Mouse (Mus musculus): ENCODE results near the gene Mark3.
"Not testable (repeated sequence)": the region's sequence is repeated elsewhere in the genome, so short reads cannot be mapped to it uniquely, and the experiment has no call there.

The Mark3 gene

DNA sequence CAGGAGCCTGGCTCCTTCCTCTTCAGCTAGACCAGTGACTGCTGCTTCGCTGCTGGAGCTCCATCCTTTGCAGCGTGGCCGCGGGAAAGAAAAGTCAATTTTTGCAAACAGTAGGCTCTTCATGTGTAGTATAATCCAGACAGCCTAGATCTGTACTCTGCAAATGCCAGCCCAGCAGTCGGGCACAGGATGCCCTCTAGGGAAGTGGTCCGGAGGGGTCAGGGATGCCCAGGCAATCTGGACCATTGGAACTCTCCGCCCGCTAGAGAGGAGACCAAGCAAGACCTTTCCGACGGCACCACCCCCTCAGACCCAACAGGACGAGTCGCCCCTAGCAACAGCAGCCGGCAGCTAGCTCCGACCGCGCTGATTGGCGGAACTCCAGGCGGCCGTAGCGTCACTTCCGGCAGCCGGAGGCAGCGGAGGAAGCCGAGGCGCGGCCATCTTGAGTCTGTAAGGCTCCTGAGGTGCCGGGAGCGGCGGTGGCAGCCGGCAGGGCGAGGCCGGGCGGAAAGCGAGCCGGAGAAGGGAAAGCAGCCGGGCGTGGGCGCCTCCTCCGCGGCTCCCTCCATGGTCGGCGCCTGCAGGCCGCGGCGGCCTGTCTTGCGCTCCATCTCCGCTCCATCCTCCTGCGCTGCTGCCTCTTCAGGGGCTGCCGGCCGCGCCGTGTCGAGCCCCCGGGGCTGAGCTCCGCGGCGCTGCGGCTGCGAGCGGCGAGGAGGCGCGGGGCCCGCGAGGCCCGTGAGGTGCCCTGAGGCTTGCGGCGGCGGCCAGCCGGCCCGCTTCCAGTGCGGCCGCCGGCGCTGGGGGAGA lies at the start of gene Mark3:
TSS of gene Mark3 (plus strand) at position 450 of the 813 bp plus-strand sequence.
- peak; percentile 98 to 99 for DNase-seq

DNA sequence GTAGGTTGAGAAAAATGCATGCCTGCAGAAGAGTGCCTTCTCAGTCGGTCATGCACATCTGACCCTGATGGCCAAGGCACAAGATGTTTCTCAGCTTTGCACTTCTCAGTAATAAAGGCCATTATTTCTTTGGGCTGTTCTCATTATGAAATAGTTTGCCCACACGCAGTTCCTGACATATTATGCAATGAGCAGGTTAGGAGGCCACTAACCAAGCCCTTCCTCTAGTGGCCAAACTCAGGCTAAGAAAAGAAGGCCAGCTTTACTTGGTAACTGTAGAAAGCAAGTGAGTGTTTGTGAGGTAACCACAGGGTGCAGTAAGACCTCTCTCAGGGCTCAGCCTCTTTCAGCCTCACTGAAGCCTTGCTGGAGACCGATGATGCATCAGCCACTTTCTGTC lies 49.4 kb upstream of the Mark3 start:
- no peak for DNase-seq

DNA sequence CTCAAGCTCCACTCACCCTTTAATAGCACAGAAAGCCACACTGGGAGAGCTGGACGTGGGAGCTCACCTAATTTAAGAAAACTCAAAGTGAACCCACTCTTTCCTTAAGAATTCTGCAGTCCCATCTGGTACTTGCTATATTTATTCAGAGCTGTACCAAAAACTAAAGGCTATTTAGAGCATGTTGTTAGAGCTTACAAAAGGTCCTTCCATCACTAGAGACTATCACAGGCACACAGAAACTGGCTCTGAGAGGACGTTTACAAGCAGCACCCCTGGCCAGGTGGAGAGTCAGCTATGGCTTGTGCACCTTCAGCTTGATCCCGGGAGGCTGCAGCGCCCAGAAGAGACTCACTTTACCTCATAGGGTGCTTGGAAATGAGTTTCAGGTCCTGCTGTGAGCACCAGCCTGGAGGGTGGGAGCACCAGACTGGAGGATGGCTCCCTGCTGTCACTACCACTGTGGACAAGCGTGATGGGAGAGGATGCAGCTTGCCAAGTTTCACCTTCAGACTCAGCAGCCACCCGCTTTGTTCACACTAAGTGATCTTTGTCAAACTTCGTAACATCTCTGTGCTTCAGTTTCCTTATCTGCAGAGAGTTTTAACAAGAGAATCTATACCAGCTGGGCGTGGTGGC lies 46.6 kb upstream of the Mark3 start:
- DNase-seq, result no peak

DNA sequence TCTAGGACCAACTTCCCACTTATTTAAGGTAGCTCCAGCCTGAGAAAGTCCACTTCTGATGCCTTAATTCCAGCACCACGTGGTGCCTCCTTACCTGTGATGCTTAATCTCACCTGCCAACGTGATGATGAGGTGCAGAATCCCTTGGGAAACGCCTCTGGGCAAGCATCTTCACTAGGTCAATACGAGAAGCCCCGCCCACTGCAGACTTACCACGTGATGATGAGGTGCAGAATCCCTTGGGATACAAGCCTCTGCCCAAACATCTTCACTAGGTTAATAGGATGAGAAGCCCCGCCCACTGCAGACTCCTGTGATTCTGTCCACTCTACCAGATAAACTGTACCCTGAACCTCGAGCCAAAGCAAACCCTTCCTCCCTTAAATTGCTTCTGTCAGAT lies 45.1 kb upstream of the Mark3 start:
- no peak for DNase-seq

DNA sequence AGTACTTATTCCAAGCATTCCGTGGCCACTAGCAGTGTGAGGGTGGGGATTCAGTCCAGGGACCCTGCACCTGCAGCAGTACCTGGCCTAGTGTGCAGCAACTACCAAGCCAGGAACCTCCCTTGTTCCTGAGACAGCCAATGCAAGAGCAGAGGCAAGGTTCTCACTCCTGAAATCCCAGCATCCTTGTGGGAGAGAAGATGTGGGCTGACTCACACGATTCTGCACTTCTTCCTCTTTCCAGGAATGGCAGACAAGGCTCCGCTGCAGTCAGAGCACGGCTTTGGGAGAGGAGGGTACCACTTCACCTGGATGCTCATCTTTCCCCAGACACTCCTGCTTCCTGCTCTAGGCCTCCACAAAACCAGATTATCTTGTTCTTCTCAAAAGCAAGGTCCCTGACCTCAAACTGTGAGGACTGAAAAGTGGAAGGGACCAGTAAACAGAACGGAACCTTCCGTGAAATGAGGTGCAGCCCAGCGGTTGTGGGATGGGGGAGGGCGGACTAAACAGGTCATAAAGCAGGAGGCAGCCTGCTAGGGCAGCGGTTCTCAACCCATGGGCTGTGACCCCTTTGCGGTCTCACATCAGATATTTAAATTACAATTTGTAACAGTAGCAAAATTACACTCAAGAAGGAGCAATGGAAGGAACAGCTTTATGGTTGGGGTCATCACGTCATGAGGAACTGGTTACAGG lies 41.1 kb upstream of the Mark3 start:
- DNase-seq, result no peak

DNA sequence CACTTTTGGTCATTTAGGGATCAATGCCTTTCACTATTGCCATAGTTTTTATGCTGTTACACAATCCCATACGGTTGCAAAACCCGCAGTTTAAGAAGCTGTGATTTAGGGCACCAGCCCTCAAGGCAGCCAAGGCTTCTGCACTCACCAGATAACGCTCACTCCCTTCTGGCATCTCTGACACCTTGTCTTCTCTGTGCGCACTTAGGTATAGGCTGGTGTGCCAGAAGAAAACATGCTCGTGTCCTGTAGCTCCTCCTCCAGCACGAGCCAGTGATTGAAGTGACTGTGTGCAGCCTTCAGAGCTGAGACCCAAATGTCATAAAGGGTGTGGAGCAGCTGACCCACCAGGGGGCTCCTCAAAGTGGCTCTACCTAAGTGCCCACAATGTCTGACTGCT lies 39.0 kb upstream of the Mark3 start:
- peak in 1 of 2 experiments; percentile 27 for DNase-seq

DNA sequence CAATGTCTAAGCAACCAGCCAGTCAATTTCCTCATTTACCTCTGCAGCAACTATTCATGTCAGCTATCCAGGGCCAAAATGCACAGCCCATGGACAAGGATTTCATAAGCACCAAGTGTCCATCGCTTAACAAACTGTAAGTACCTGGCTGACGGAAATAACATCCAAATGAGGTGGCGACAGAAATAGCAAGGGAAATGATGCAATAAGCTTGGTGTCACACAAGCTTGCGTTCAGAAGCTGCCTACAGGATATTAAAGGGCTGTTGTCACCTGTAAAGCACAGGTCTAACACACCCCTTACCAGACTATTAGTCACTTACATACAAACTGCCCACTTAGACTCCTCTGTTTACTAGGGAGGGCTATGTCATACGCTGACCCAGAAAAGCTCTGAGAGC lies 38.6 kb upstream of the Mark3 start:
- no peak for DNase-seq

DNA sequence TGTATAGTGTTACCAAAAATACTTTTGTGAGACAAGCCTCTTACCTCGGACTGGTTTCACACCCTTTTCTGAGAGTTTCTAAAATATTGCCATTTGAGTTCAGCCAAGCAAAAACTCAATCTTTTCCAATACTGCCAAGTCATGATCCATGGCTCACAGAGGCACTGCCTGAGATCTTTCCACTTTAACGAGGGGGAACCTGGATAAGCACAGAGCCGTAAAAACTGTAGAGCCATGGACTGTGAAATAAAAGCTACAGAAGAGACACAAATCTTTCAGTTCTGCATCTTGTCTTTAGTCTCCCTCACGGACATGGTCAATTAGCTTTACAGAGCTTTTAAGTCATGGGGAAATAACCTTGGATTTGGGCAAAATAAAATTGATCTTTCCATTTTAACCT lies 37.6 kb upstream of the Mark3 start:
- no peak for DNase-seq

DNA sequence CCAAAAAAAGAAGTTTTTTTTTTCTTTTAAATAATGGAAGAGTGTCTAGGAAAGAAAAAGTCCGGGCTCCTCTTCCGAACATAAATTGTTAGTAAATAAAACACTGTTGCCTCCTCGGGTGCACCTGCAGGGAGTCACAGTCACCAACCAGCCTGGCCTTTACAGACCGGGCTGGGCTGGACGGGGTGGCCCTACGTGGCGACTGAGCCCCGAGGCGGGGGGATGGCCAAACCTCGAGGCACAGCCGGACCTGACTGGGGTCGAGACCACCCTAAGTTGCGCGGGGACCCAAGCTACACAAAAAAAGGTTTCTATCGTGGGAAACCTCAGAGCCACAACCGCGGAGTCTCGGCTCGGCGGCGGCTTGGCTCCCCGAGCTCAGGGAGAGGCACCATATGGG lies 37.0 kb upstream of the Mark3 start:
- no peak for DNase-seq

DNA sequence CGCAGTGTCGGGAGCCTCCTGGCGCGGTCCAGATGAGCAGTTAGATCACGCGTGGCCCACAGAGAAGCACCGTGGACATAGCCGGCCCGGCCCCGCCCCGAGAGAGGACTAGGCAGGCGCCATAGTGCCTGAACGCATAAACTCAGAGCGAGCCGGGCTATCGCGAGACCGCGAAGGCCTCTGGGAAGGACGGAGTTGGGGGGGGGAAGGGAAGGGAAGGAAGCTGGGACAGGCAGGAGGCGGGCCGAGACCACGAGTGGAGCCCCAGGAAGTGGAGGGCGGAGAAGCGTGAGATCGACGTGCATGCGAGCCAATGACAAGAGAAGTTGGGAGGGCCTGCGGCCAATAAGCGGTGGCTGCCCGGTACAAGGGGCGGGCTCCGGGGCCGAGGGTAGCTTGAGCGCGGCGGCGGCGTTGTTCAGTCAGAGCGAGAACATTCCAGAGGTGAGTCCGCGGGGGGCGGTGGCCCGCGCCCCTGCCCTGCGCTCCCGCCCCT lies 36.5 kb upstream of the Mark3 start, which contains the start of gene Eif5:
TSS of gene Eif5 (plus strand) at position 221 of the 496 bp plus-strand sequence.
- DNase-seq, result peak; percentile 99 to 100

DNA sequence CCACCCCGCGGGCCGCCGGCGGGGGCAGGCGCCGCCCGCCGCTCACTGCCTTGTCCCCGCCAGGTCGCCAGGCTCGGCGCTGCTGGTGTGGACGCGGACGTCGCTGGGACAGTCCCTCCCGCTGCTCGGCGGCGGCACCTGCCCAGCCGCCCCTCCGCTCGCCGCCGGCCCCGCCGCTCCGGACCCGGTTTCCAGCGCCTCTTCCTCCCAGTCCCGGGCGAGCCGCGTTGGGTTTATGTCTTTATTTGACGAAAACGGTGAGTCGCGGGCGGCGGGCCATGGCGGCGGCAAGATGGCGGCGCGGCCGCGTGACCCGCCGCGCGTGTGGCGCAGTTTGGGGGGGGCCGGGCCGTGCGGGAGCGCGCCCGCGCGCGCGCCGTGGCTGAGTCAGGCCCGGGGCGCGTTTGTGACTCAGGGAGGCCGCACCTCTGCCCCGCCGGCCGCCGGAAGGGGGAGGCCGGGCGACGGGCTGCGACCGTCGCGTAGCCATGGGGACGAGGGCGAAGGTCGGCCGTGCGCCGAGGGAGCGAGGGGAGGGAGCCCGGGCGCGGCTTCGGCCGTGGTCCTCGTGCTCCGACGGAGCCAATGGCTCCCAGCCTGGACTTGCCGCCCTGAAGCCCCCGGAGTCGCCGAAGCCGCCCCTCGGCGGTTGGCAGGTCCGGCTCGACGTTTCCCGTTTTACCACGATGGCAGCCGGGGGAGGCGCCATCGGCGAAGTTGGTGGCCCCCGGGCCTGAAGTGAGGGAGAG lies 35.9 kb upstream of the Mark3 start:
- DNase-seq, result peak; percentile 88 to 93

DNA sequence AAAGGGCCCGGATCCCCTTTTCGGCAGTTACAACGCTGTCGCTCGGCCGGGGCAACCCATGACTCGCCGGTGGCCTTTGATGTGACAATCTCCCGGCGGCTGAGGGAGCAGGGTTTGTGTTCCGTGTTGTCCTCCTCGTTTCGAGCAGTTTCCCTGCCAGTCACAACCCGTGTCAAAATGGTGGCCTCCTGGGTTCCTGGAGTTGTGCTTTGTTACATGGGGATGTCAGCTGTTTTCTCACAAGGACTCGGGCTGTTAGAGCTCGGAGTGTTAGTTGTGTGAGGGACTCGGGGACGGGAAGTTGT lies 35.3 kb upstream of the Mark3 start:
- DNase-seq, result no peak

DNA sequence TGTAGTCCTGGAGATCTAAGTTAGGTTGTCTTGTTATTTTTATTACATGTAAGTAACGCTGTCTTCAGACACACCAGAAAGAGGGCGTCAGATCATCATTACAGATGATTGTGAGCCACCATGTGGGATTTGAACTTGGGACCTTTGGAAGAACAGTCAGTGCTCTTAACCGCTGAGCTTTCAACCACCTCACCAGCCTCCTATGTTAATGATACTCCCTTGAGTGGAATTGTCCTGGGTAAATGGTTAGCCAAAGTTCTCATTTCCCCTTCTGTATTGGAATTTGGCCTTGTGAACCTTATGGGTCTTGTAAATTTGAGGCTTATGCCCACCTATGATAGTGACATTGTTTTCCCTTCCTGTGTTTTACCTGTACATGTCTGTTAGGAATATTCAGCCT lies 27.3 kb upstream of the Mark3 start:
- DNase-seq, result no peak

DNA sequence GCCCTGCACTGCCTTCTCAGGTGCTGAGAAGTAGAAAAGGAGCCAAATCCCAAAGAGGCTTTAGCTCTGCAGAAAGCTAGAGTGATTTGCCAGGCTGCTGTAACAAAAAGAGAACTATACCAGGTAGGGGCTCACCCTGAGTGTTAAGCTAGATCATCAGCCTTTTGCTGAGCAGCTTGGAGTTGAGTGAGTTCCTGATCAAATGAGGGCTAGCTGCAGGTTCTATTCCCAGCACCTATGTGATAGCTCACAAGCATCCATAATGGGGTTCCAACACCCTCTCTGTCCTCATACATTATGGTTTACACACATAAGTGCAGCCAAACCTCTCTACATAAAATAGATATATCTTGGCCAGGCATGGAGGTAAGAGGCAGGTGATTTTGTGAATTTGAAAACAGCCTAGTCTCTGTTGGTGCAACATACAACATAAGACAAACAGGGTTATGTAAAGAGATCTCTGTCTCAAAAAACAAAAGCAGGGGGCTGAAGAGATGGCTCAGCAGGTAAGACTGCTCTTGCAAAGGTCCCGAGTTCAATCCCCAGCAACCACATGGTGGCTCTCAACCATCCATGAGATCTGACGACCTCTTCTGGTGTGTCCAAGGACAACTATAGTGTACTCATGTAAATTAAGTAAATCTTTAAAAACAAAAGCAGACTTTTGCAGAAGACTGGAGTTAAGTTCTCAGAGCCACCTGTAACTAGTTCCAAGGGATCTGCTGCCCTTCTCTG lies 25.6 kb upstream of the Mark3 start:
- no peak for DNase-seq

DNA sequence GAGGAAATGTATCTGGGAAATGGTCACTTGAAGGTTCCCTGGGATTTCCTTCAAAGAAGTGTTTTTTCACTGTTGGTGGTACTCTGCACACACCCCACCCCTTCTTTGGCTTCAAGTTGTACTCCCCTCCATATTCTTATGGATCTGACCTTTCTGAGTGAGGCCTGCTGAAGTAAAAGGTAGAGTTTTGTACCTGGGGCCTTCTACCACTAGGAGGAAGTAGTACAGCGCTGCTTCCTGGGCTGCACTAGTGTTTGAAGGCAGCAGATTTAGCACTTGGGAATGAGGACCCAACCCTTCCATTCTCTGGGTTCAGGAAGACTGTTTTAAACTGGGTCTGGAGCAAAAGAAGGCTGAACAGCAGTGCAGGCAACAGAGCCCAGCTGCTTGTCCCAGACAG lies 23.6 kb upstream of the Mark3 start:
- peak in 1 of 2 experiments; percentile 15 for DNase-seq

DNA sequence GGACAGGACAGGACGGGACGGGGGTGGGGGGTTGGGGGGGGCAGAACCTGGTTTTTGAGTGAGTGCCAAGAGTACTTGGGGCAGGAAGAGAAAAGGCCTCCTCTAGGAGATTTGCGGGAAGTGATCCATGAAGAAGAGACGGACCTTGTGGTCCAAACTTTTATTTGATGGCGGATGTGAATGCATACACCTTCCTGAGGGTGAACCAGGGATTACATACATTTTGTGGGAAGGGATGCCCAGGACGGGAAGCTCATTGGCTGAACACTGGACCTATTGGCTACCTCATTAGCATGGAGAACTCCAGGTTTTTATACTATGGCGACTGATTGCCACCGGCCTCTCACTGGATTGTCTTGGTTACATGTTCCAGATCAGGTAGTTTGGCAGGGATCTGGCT lies 22.0 kb upstream of the Mark3 start:
- DNase-seq, result no peak

DNA sequence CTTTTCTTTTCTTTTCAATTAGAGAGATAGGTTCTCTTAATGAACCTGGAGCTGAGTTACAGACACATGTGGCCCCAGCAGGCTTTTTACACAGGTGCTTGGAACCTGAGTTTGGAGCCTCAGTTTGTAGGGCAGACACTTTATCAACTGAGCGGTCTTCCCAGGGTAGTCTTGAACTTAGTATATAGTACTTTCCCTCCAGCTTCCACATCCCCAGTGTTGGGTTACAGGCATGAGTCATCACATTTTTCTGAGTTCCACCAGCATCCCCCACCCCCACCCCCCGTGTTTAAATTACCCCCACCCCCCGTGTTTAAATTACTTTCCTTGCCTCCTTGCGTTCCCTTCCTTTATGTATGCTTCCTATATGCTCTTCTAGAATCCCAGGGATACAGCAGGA lies 19.0 kb upstream of the Mark3 start:
- DNase-seq, result no peak

DNA sequence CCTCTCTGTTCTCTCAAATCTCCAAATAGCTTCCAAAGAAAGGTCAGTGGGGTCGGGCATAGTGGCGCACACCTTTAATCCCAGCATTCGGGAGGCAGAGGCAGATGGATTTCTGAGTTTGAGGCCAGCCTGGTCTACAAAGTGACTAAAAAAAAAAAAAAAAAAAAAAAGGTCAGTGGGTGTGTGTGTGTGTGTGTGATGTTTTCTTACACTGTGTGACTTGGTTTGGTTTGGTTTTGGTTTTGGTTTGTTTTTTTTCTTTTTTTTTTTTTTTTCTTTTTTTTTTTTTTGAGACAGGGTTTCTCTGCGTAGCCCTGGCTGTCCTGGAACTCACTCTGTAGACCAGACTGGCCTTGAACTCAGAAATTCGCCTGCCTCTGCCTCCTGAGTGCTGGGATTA lies 18.4 kb upstream of the Mark3 start:
- not testable (repeated sequence) for DNase-seq

DNA sequence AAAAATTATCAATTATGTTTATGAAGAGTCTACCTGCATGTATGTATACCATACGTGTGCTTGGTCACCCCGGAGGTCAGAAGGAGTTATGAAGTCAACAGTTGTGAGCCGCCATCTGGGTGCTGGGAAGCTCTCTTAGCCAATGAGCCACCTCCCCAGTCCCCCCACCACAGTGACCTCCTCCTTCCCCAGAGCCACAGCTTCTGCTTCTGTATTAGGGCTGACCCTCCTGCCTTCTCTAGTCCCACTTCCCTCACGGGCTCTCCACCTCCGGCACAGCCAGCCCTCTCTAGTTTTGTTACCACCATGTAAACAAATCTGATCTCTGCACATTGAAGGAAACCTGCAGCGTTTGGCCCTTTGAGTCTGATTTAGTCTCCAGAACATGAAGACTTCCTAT lies 16.8 kb upstream of the Mark3 start:
- peak in 1 of 2 experiments; percentile 29 for DNase-seq

DNA sequence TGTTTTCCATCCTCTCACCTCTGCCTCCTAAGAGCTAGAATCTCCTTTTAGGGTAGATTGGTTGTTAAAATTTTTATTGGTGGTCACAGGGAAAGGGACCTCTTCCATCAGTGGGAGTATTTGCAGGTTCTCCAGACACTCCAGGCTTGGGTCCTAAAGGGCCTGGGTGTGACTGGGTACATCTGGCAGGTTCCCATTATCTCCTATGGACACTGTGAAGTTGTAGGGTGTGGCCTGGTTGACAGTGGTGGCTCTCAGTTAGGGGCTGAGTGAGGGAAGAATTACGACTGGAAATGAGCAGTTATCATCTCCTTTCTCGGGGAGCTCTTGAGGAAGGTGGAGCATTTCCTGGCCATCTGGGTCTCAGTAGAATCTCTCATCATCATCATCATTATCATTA lies 15.7 kb upstream of the Mark3 start:
- DNase-seq, result no peak

DNA sequence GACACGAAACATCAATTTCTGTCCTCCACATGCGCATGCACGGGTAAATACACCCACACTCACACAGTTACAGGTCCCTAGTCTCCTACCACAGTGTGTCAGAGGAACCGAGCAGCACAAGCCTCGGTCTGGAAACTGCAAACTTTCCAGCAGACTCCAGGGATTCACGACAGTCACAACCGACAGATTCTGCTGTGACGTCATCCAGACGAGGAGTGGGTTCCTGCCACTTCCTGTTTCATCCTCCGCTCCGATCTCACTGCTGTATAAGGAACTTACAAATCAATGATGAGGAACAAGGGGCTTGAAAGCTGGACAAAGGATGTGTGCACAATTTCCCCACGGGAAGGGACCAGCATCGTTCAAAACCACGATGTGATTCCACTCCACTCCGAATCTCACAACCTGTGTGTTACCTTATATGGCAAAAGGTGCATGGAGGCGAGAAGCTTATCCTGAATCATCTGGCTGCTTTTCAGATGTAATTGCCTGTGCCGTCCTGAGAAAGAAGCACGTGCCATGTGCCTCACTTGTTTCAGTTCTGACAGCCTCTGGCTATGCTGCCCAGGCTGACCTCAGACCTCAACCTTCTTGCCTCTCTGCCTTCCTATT lies 14.6 kb upstream of the Mark3 start:
- peak; percentile 46 to 49 for DNase-seq

DNA sequence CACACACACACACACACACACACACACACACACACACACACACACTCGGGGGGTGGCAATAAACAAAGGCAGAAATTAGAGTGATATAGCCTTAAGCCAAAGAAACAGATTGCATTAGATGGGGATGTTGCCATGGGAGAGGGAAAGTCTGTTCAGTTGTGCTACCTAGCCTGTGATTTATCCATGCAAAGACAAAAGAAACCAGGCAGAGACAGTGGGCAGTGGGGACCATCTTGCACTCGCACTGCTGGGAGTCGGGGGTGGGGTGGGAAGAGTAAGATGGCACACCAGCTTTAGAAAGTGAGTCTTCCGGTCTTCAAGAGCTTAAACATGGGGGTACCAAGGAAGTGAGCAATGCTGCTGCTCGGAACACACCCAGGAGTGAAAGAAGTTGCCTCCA lies 14.0 kb upstream of the Mark3 start:
- DNase-seq, result no peak
